Mouse (Mus musculus) spleen, postnatal 36 days (tissue): ENCODE measurements around the gene Cd44.

Source experiments
- DNase-seq, 2 experiments: peaks; one replicate each; pipeline ENCODE4 v3.0.0; 2022; ENCODE audit warnings: low spot score in 2 of 2, mixed read lengths in 1 of 2

Gene Cd44

GRCm38 (mm10) chr2:102763176-102763575, 138.3 kb downstream of the Cd44 start:
- no peak for DNase-seq
